Mouse (Mus musculus) neural tube, embryonic 12.5 days (tissue): ENCODE measurements at regions not wholly inside any gene's neighbourhood (a gene's known extent, or its start where the extent isn't known, plus 50 kb on each side); places are given as distances from the start of the nearest gene placed in this dataset.

Experiments
- ATAC-seq: fragments of 200-750 bp; cut with Nextera tagmentation; 2 replicates; pipeline ENCODE4 v1.8.0; 2017; ENCODE audit warnings: low read depth, mild to moderate bottlenecking, moderate TSS enrichment, moderate library complexity; ENCODE audit not compliant: low FRiP score
- H3K27ac ChIP-seq: fragments of 300-500 bp; sonication (generic); 2 replicates; pipeline ENCODE4 v1.5.1; 2016
- H3K27me3 ChIP-seq: fragments of 300-500 bp; sonication (generic); replicated peaks from 2 replicates; pipeline ENCODE4 v1.6.1; 2016; ENCODE audit warnings: mild to moderate bottlenecking
- H3K36me3 ChIP-seq: fragments of 300-500 bp; sonication (generic); 2 replicates; pipeline ENCODE4 v1.6.1; 2016; ENCODE audit warnings: mild to moderate bottlenecking
- H3K4me1 ChIP-seq: fragments of 300-500 bp; sonication (generic); 2 replicates; pipeline ENCODE4 v1.6.1; 2016
- H3K4me2 ChIP-seq: fragments of 300-500 bp; sonication (generic); replicated peaks from 2 replicates; pipeline ENCODE4 v1.6.1; 2016; ENCODE audit warnings: mild to moderate bottlenecking
- H3K4me3 ChIP-seq: fragments of 300-500 bp; sonication (generic); 2 replicates; pipeline ENCODE4 v1.5.1; 2016
- H3K9ac ChIP-seq: fragments of 300-500 bp; sonication (generic); 2 replicates; pipeline ENCODE4 v1.6.1; 2016; ENCODE audit warnings: mild to moderate bottlenecking
- H3K9me3 ChIP-seq: fragments of 300-500 bp; sonication (generic); 2 replicates; pipeline ENCODE4 v1.6.1; 2016; ENCODE audit warnings: mild to moderate bottlenecking
- WGBS: fragments of 180-500 bp; shearing (Covaris S2); methylation state at CpG from one replicate; pipeline ENCODE4 v1.1.7; 2016; 5-methylcytosine and 5-hydroxymethylcytosine counted together

- no peaks in the 10 kb centered on the region for H3K36me3 ChIP-seq
- no peaks in the 10 kb centered on the region for H3K27me3 ChIP-seq
- no peak overlapping the region for H3K27ac ChIP-seq
- 98% methylated on average over 4 of the region's 4 CpGs for WGBS
- H3K4me2 ChIP-seq = no peak overlapping the region
- no peak overlapping the region for H3K4me3 ChIP-seq
- H3K4me1 ChIP-seq = no peaks in the 10 kb centered on the region
- no peaks in the 10 kb centered on the region for H3K9me3 ChIP-seq
- H3K9ac ChIP-seq = no peak overlapping the region
- ATAC-seq = no peak
Measured at GRCm38 (mm10) chr6:58752496-58752895, 78.8 kb upstream of the Herc3 start.

- Histone ChIP-seq H3K9me3 (no peaks in the 10 kb centered on the region), H3K9ac (no peak overlapping the region), H3K4me1 (no peaks in the 10 kb centered on the region), H3K4me3 (no peak overlapping the region), H3K4me2 (no peak overlapping the region), H3K27ac (no peak overlapping the region), H3K27me3 (no peaks in the 10 kb centered on the region), H3K36me3 (no peaks in the 10 kb centered on the region)
- 81% methylated on average over 2 of the region's 2 CpGs for WGBS
- ATAC-seq = no peak
Measured at GRCm38 (mm10) chr6:58756309-58757015, 74.8 kb upstream of the Herc3 start.

GRCm38 (mm10) chr6:58757339-58757738, 73.9 kb upstream of the Herc3 start:
- no peak overlapping the region for H3K4me3 ChIP-seq
- 89% methylated on average over 4 of the region's 4 CpGs for WGBS
- no peak overlapping the region for H3K9ac ChIP-seq
- no peak for ATAC-seq
- H3K27ac ChIP-seq = no peak overlapping the region
- no peaks in the 10 kb centered on the region for H3K27me3 ChIP-seq
- no peak overlapping the region for H3K4me2 ChIP-seq
- H3K36me3 ChIP-seq = no peaks in the 10 kb centered on the region
- H3K4me1 ChIP-seq = no peaks in the 10 kb centered on the region
- no peaks in the 10 kb centered on the region for H3K9me3 ChIP-seq

GRCm38 (mm10) chr6:58770654-58771218, 60.5 kb upstream of the Herc3 start:
- Histone ChIP-seq H3K4me2 (no peak overlapping the region), H3K36me3 (no peaks in the 10 kb centered on the region), H3K9ac (no peak overlapping the region), H3K27ac (no peak overlapping the region), H3K27me3 (no peaks in the 10 kb centered on the region), H3K4me1 (no peaks in the 10 kb centered on the region), H3K4me3 (no peak overlapping the region), H3K9me3 (no peaks in the 10 kb centered on the region)
- no peak for ATAC-seq
- WGBS = 26% methylated on average over 8 of the region's 8 CpGs

- no peak overlapping the region for H3K4me2 ChIP-seq
- H3K36me3 ChIP-seq = no peaks in the 10 kb centered on the region
- H3K27me3 ChIP-seq = no peaks in the 10 kb centered on the region
- H3K27ac ChIP-seq = no peak overlapping the region
- ATAC-seq = 0 out of 2 replicates have a peak, but pooled peaks have one; percentile 58
- H3K4me1 ChIP-seq = no peaks in the 10 kb centered on the region
- 5% methylated on average over 1 of the region's 1 CpGs for WGBS
- no peak overlapping the region for H3K4me3 ChIP-seq
- no peak overlapping the region for H3K9ac ChIP-seq
- H3K9me3 ChIP-seq = no peaks in the 10 kb centered on the region
Measured at GRCm38 (mm10) chr6:58772014-58772413, 59.3 kb upstream of the Herc3 start.
